Mouse (Mus musculus) forebrain, embryonic 16.5 days (tissue): ENCODE measurements around the gene Mknk2. TPM values are rescaled to one million over a fixed set of nuclear protein-coding genes. Genes with fewer than 3 reads are reported as not detected.
A peak's percentile ranks its signal among the peaks of the same experiment; 100 is the strongest.
"Not testable (repeated sequence)": the region's sequence is repeated elsewhere in the genome, so short reads cannot be mapped to it uniquely, and the experiment has no call there.

Source experiments
- ATAC-seq: fragments of 200-750 bp; cut with Nextera tagmentation; 2 replicates; pipeline ENCODE4 v1.8.0; 2017; ENCODE audit warnings: mild to moderate bottlenecking, moderate library complexity
- H3K27ac ChIP-seq: fragments of 300-500 bp; sonication (generic); 2 replicates; pipeline ENCODE4 v1.5.1; 2014; ENCODE audit warnings: low read length, control low read depth
- H3K27me3 ChIP-seq: fragments of 300-500 bp; sonication (generic); replicated peaks from 2 replicates; pipeline ENCODE4 v1.6.1; 2014; ENCODE audit warnings: low read length; ENCODE audit not compliant: control insufficient read depth, insufficient read depth
- H3K36me3 ChIP-seq: fragments of 300-500 bp; sonication (generic); 2 replicates; pipeline ENCODE4 v1.6.1; 2014; ENCODE audit not compliant: control insufficient read depth, insufficient read depth
- H3K4me1 ChIP-seq: fragments of 300-500 bp; sonication (generic); replicated peaks from 2 replicates; pipeline ENCODE4 v1.6.1; 2014; ENCODE audit warnings: low read length; ENCODE audit not compliant: control insufficient read depth, insufficient read depth
- H3K4me2 ChIP-seq: fragments of 300-500 bp; sonication (generic); 2 replicates; pipeline ENCODE4 v1.6.1; 2014; ENCODE audit warnings: mild to moderate bottlenecking, low read length, control low read depth
- H3K4me3 ChIP-seq: fragments of 300-500 bp; sonication (generic); replicated peaks from 2 replicates; pipeline ENCODE4 v1.5.1; 2014; ENCODE audit warnings: mild to moderate bottlenecking, low read length, control low read depth
- H3K9ac ChIP-seq: fragments of 300-500 bp; sonication (generic); replicated peaks from 2 replicates; pipeline ENCODE4 v1.6.1; 2014; ENCODE audit warnings: low read depth, low read length, control low read depth
- H3K9me3 ChIP-seq: fragments of 300-500 bp; sonication (generic); 2 replicates; pipeline ENCODE4 v1.6.1; 2016; ENCODE audit warnings: low read length; ENCODE audit not compliant: control insufficient read depth
- WGBS: fragments of 180-500 bp; shearing (Covaris S2); extraction: QIAGEN DNeasy Blood & Tissue Kit; methylation state at CpG from one replicate; pipeline ENCODE4 v1.1.7; 2014; 5-methylcytosine and 5-hydroxymethylcytosine counted together
- polyA plus RNA-seq: library from polyadenylated mRNA; unstranded; fragments of >200 nt; fragmentation: Nextera tagmentation; extraction: Ambion mirVana; gene quantifications from 2 replicates; pipeline ENCODE4 v1.2.1, GENCODE M21; 2015

Mknk2 gene
- polyA plus RNA-seq, 1 experiment from 2014 or later: 61.2 TPM

- H3K9ac ChIP-seq: peak within 1 kb of the TSS; percentile 88
- H3K4me3 ChIP-seq: peak within 1 kb of the TSS; percentile 77
- 20% methylated on average over 15 of the region's 15 CpGs for WGBS
- peak within 1 kb of the TSS; percentile 78 for H3K4me2 ChIP-seq
- peaks cover 24% of the 10 kb centered on the region for H3K4me1 ChIP-seq
- no peaks in the 10 kb centered on the region for H3K36me3 ChIP-seq
- no peaks in the 10 kb centered on the region for H3K27me3 ChIP-seq
- H3K27ac ChIP-seq: peak within 1 kb of the TSS; percentile 94
- ATAC-seq: peak; percentile 41; the same call in 1 of the 2 replicates
- no peaks in the 10 kb centered on the region for H3K9me3 ChIP-seq
Measured at GRCm38 (mm10) chr10:80656863-80657623, 20.9 kb downstream of the Mknk2 start, which contains the start of gene Btbd2. Gene Btbd2 (minus strand): TSS chr10:80657071.

DNA sequence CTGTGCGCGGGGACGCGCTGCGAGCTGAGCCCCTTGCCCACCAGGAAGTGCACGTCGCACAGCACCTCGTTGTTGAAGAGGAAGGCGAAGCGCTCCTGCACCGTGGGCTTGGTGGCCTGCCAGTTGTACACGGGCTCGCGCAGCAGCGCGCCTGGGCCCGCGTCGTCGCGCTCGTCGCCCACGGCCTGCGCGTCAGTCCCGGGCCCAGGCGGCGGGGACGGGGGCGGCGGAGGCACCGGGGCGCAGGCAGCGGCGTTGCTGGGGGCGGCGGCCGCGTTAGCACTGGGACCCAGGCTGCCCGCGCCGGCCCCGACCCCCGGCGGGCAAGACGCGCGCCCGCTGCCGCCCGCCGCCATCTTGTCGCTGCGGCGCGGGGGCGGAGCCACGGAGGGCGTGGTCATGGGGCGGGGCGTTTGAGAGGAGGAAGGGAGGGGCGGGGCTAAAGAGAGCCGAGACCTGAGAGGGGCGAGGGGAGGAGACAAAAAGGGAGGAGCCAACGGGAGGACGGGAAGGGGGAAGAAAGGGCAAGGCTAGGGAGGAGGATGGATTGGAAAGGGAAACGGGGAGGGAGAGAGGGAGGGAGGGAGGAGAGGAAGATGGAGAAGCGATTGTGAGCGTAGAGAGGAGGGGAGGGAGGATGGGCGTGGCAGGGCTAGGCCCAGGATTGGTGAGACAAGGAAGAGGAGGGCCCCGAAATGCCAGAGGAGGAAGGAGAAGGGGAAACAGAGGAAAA lies 21.6 kb downstream of the Mknk2 start:
- Histone ChIP-seq H3K4me2 (peak overlapping the region; percentile 78), H3K27me3 (no peaks in the 10 kb centered on the region), H3K4me3 (peak overlapping the region; percentile 77), H3K27ac (peak overlapping the region; percentile 94), H3K9ac (peak overlapping the region; percentile 88), H3K36me3 (no peaks in the 10 kb centered on the region), H3K4me1 (peaks cover 24% of the 10 kb centered on the region), H3K9me3 (no peaks in the 10 kb centered on the region)
- peak; percentile 89 for ATAC-seq
- 1% methylated on average over 68 of the region's 72 CpGs for WGBS

DNA sequence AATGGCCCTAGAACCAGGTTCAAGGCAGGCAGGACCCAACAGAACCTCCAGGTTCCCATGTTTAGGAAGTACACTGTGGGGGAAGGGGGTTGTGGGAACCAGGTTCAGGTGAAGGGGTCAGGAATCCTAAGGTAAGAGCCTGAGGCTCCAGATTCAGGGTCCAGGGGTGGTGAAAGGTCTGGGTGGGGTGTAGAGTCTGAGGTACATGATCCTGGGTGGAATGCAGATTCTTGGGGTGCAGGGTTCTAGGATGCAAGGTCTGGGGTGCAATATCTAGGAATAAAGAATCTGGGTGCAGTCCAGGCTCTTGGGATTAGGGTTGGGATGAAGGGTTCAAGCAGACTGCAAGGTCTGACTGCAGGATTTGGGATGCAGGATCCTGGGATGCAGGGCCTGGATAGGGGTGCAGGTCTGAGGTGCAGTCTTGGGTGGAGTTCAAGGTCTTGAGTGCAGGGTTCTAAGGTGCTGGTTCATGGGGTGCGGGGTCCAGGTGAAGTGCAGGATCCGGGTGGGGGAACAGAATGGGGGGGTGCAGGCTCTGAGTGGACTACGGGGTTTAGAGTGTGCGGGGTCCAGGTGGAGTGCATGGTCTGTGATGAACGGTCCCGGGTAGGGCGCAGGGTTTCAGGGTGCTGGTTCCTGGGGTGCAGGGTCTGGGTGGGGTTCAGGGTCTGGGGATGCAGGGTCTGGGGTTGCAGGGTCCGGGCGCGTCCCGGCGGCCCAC lies 22.3 kb downstream of the Mknk2 start:
- H3K4me2 ChIP-seq: peak overlapping the region; percentile 78
- H3K9ac ChIP-seq: peak overlapping the region; percentile 88
- H3K36me3 ChIP-seq: no peaks in the 10 kb centered on the region
- peak; percentile 43 for ATAC-seq
- peak overlapping the region; percentile 85 for H3K27ac ChIP-seq
- no peaks in the 10 kb centered on the region for H3K27me3 ChIP-seq
- 3% methylated on average over 12 of the region's 12 CpGs for WGBS
- peak overlapping the region; percentile 77 for H3K4me3 ChIP-seq
- no peaks in the 10 kb centered on the region for H3K9me3 ChIP-seq
- peaks cover 24% of the 10 kb centered on the region for H3K4me1 ChIP-seq

DNA sequence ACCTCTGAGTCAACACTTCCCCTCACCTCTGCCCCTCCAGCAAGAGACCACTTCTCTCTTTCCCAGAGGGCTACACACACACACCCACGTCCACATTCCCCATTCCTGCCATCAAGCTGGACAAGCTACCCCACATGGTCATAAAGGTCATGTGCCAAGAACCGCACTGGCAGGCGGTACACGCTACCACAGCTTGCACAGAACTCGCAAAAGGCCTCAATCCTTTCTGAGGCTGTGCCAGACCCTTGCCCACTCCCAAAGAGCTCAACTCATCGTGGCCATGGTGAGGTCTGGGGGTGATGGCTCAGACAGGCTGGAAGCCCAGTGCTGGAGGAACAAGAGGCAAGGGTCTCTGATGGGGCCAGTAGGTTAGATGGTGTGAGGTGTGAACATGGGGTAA lies 23.0 kb downstream of the Mknk2 start:
- 0 out of 2 replicates have a peak overlapping the region, but pooled peaks have one; percentile 9 for H3K4me2 ChIP-seq
- peaks cover 24% of the 10 kb centered on the region for H3K4me1 ChIP-seq
- no peaks in the 10 kb centered on the region for H3K27me3 ChIP-seq
- ATAC-seq: no peak
- no peak overlapping the region; the same call in 1 of the 2 replicates for H3K4me3 ChIP-seq
- H3K9ac ChIP-seq: no peak overlapping the region
- H3K36me3 ChIP-seq: no peaks in the 10 kb centered on the region
- WGBS: 87% methylated on average over 6 of the region's 6 CpGs
- no peaks in the 10 kb centered on the region for H3K9me3 ChIP-seq
- H3K27ac ChIP-seq: no peak overlapping the region

- no peaks in the 10 kb centered on the region for H3K9me3 ChIP-seq
- no peak overlapping the region for H3K4me3 ChIP-seq
- H3K27ac ChIP-seq: no peak overlapping the region
- H3K4me2 ChIP-seq: no peak overlapping the region
- H3K9ac ChIP-seq: no peak overlapping the region
- no peaks in the 10 kb centered on the region for H3K36me3 ChIP-seq
- ATAC-seq: no peak
- H3K4me1 ChIP-seq: peaks cover 17% of the 10 kb centered on the region
- no peaks in the 10 kb centered on the region for H3K27me3 ChIP-seq
- WGBS: 91% methylated on average over 6 of the region's 6 CpGs
Measured at GRCm38 (mm10) chr10:80653156-80653720, 24.7 kb downstream of the Mknk2 start.

GRCm38 (mm10) chr10:80650392-80650791 lies 27.5 kb downstream of the Mknk2 start:
- Histone ChIP-seq H3K9me3 (no peaks in the 10 kb centered on the region), H3K36me3 (peaks cover 10% of the 10 kb centered on the region), H3K27ac (no peak overlapping the region), H3K9ac (no peak overlapping the region), H3K27me3 (no peaks in the 10 kb centered on the region), H3K4me3 (no peak overlapping the region), H3K4me1 (peaks cover 12% of the 10 kb centered on the region), H3K4me2 (no peak overlapping the region)
- no peak for ATAC-seq
- 93% methylated on average over 10 of the region's 10 CpGs for whole genome bisulfite sequencing

DNA sequence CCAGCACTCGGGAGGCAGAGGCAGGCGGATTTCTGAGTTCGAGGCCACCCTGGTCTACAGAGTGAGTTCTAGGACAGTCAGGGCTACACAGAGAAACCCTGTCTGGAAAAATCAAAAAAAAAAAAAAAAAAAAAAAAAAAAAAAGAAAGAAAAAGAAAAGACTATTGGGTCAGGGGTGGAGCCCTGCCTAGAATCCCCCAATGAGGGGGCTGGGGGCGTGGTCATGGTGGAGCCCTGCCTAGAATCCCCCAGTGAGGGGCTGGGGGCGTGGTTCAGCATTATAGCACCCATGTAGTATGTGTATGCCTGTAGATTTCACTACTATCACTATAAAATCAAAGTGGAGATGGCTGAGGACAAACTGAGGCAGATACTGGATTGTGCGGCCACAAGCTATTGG lies 28.0 kb downstream of the Mknk2 start:
- H3K4me2 ChIP-seq, H3K27me3 ChIP-seq, H3K27ac ChIP-seq, ATAC-seq, H3K9me3 ChIP-seq, H3K4me3 ChIP-seq, H3K4me1 ChIP-seq, H3K9ac ChIP-seq: not testable (repeated sequence)
- peaks cover 13% of the 10 kb centered on the region for H3K36me3 ChIP-seq
- 94% methylated on average over 6 of the region's 6 CpGs for WGBS

DNA sequence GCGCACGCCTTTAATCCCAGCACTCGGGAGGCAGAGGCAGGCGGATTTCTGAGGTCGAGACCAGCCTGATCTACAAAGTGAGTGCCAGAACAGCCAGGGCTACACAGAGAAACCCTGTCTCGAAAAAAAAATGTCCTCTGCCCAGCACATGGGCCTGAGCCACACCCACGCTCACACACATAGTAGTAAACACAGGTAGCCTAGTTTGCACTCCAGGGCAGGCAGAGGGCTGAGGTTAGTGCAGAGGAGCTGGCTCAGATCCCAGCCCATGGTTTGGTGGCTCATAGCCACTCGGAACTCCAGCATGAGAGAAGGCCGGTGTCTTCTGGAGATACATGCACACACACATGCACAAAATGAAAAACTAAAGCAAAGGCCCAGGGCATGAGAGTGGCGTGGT lies 31.0 kb downstream of the Mknk2 start:
- no peaks in the 10 kb centered on the region for H3K9me3 ChIP-seq
- no peak overlapping the region for H3K4me2 ChIP-seq
- peaks cover 29% of the 10 kb centered on the region for H3K36me3 ChIP-seq
- WGBS: 91% methylated on average over 10 of the region's 10 CpGs
- H3K4me3 ChIP-seq: no peak overlapping the region
- H3K27me3 ChIP-seq: no peaks in the 10 kb centered on the region
- H3K4me1 ChIP-seq: no peaks in the 10 kb centered on the region
- ATAC-seq: no peak
- H3K9ac ChIP-seq: no peak overlapping the region
- no peak overlapping the region for H3K27ac ChIP-seq

DNA sequence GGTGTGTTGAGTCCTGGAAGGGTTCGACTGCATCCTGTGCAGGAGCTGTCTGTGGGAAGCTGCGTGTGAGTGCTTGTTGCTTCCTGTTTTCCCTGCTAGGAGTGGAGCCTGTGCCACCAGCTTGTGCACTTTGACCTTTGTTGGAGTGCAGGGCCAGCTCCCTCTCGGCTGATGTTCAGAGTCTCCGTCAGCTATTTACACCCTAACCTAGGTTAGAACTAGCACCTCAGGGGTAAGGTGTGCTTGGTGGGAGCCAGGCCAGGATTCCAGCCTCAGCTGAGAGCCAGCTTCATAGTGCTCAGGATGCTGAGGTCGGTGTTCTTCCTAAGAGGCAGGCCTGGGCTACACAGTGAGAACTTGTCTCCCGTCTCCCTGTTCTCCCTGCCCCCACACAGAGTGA lies 42.6 kb downstream of the Mknk2 start:
- no peak overlapping the region for H3K9ac ChIP-seq
- H3K4me1 ChIP-seq: no peaks in the 10 kb centered on the region
- 94% methylated on average over 6 of the region's 6 CpGs for WGBS
- no peak overlapping the region for H3K27ac ChIP-seq
- no peaks in the 10 kb centered on the region for H3K27me3 ChIP-seq
- ATAC-seq: no peak
- H3K4me3 ChIP-seq: no peak overlapping the region
- peaks cover 34% of the 10 kb centered on the region for H3K36me3 ChIP-seq
- no peaks in the 10 kb centered on the region for H3K9me3 ChIP-seq
- no peak overlapping the region for H3K4me2 ChIP-seq
